Mouse (Mus musculus): Measurements from ENCODE around the gene Scnn1b. TPM values are rescaled to one million over a fixed set of nuclear protein-coding genes. Genes with fewer than 3 reads are reported as not detected.

Scnn1b gene
- polyA plus RNA-seq, 1 experiment from 2014 or later, result 24.9 TPM

DNA sequence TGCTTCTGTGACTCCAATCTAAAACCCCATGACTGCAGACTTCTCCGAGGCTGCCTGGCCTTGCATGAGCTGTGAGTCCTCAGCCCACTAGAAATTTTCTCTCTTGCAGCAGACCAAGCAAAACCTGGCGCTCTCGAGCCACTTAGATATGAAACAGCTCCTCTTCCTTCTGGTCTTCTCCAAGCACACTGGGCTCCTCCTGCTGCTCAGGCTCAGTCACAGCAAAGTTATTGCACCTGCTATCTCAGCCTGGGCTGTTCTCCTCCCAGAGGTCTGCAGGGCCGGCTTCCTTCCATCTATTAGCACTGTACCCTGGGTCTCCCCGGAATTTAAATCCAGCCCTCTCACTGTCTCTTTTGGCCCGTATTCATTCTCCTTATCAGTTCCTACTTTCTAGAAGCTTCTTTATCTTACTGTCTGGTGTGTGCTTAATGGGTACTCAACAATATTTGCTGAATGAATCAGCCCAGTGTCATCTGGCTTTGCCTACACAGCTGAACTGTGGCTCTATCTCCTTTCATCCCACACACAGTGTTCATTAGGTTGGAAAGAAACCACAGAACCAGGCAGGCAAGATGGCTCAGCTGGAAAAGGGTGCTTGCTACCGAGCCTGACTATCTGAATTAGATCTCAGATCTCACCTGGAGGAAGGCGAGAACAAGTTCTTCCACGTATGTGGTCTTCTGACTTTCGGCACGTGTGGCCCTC lies 7.5 kb upstream of the Scnn1b start:
- no peaks in the 10 kb centered on the region for H3K27me3 ChIP-seq (ENCODE audit: control insufficient read depth, insufficient read depth, low read length)
- ATAC-seq (ENCODE audit: low FRiP score, low TSS enrichment), result no peak
- WGBS, result 78% methylated on average over 11 of the region's 11 CpGs

DNA sequence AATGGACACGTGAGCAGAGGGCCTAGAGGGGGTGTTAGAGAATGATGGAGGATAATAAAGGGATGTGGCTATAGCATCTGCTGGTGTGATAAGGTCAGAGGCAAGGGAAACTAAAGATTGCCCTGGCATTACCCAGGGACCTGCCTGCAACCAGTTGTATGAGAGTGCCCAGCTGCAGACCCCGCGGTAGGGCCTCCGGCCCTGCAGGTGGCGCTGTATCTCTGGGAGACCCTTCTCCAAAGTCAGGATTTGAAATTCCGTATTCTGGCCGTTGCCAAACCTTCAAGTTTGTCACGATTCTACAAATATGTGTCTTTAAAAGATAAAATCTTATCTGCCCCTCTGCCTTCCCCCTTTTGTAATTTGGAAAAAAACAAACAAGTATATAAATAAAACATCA lies 5.9 kb upstream of the Scnn1b start:
- no peak overlapping the region for H3K27ac ChIP-seq (ENCODE audit: low read depth, low read length)
- no peak overlapping the region for H3K4me2 ChIP-seq (replicated peaks; ENCODE audit: low read depth, low read length)
- no peak for ATAC-seq (ENCODE audit: low FRiP score, low TSS enrichment)
- 88% methylated on average over 8 of the region's 8 CpGs for WGBS
- no peaks in the 10 kb centered on the region for H3K36me3 ChIP-seq (ENCODE audit: control insufficient read depth, insufficient read depth, low read length)
- no peaks in the 10 kb centered on the region for H3K9me3 ChIP-seq (ENCODE audit: control insufficient read depth, low read length)
- no peaks in the 10 kb centered on the region for H3K4me1 ChIP-seq (ENCODE audit: control insufficient read depth, insufficient read depth, low read length)
- no peak overlapping the region for H3K4me3 ChIP-seq (ENCODE audit: low read length)
- H3K9ac ChIP-seq (ENCODE audit: low read depth, low read length), result no peak overlapping the region
- H3K27me3 ChIP-seq (ENCODE audit: control insufficient read depth, insufficient read depth, low read length), result no peaks in the 10 kb centered on the region

More for the DNA sequence above, 7.5 kb upstream of the Scnn1b start:
- no peaks in the 10 kb centered on the region for H3K9me3 ChIP-seq (ENCODE audit: control insufficient read depth, low read length)
- H3K36me3 ChIP-seq (ENCODE audit: control insufficient read depth, insufficient read depth, low read length), result no peaks in the 10 kb centered on the region
- no peak overlapping the region for H3K4me3 ChIP-seq (ENCODE audit: low read length)
- H3K27ac ChIP-seq (ENCODE audit: low read depth, low read length), result no peak overlapping the region
- H3K4me2 ChIP-seq (replicated peaks; ENCODE audit: low read depth, low read length), result no peak overlapping the region
- no peak overlapping the region for H3K9ac ChIP-seq (ENCODE audit: low read depth, low read length)
- H3K4me1 ChIP-seq (ENCODE audit: control insufficient read depth, insufficient read depth, low read length), result no peaks in the 10 kb centered on the region

DNA sequence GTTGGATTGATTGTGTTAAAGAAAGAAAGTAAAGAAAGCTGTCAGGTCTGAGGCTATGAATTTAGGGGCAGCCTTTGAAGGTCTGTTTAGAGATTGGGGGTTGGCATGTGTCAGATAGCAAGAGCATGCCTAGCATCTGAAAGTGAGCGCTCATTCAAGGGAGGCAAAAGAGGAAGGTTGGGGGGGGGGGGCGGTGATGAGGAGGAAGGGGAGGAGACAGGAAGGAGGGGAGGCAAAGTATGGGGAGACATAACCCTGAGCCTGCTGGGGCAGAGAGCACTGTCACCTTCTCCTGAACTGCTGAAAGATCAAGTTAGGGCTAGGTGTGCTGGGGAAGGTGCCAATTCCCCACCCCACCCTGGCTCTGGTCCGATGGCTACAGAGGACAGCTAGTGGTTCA lies 6.8 kb downstream of the Scnn1b start:
- no peaks in the 10 kb centered on the region for H3K36me3 ChIP-seq (ENCODE audit: control insufficient read depth, insufficient read depth, low read length)
- no peak overlapping the region for H3K4me2 ChIP-seq (replicated peaks; ENCODE audit: low read depth, low read length)
- H3K4me3 ChIP-seq (ENCODE audit: low read length), result no peak overlapping the region
- no peak overlapping the region for H3K9ac ChIP-seq (ENCODE audit: low read depth, low read length)
- 71% methylated on average over 2 of the region's 3 CpGs for WGBS
- no peaks in the 10 kb centered on the region for H3K27me3 ChIP-seq (ENCODE audit: control insufficient read depth, insufficient read depth, low read length)
- 0 out of 2 replicates have a peak, but pooled peaks cover 3% of the 10 kb centered on the region for H3K4me1 ChIP-seq (ENCODE audit: control insufficient read depth, insufficient read depth, low read length)
- ATAC-seq (ENCODE audit: low FRiP score, low TSS enrichment), result no peak
- H3K9me3 ChIP-seq (ENCODE audit: control insufficient read depth, low read length), result no peaks in the 10 kb centered on the region
- no peak overlapping the region for H3K27ac ChIP-seq (ENCODE audit: low read depth, low read length)

DNA sequence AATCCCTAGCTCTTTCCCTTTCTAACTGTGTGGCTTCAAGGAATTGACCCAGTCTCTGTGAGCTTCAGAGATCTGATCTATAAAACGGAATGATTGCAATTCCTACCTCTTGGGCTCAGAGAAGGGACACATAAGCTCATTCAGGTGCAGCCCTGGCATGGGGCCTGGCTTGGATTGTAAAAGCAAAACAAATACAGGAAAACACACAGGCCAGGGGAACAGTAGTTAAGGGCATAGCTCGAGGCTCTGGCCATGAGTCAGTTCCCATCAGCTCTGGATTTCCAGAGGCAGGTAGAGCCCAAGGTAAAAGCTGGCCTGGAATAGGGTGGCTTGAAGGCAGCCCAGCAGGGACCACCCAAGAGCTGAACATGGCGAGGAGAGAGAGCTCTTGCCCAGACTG lies 9.2 kb downstream of the Scnn1b start:
- Histone ChIP-seq H3K4me2 (replicated peaks; ENCODE audit: low read depth, low read length) (no peak overlapping the region), H3K4me3 (ENCODE audit: low read length) (no peak overlapping the region), H3K36me3 (ENCODE audit: control insufficient read depth, insufficient read depth, low read length) (no peaks in the 10 kb centered on the region), H3K4me1 (ENCODE audit: control insufficient read depth, insufficient read depth, low read length) (0 out of 2 replicates have a peak, but pooled peaks cover 3% of the 10 kb centered on the region), H3K9me3 (ENCODE audit: control insufficient read depth, low read length) (no peaks in the 10 kb centered on the region), H3K9ac (ENCODE audit: low read depth, low read length) (no peak overlapping the region), H3K27ac (ENCODE audit: low read depth, low read length) (peak overlapping the region; percentile 48; the same call in 1 of the 2 replicates), H3K27me3 (ENCODE audit: control insufficient read depth, insufficient read depth, low read length) (no peaks in the 10 kb centered on the region)
- no peak for ATAC-seq (ENCODE audit: low FRiP score, low TSS enrichment)
- WGBS, result 35% methylated on average over 3 of the region's 3 CpGs

DNA sequence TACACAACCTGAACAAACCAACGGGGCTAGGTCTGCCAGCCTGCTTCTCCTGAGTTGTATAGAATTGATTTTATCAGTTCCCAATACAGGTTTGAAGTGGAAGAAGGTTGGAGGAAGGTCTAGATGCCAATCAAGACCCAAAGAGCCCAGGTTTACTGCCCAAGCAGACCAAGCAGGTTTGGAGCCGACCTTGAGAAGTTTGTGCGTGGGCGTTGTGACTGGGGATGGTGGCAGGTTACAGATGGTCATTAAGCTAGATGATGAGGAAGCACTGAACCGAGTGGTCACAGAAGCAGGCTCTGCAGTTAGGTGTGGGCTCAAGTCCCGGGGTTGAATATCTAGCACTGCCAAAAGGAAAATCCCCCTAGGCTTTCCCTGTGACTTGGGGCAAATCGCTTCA lies 9.9 kb downstream of the Scnn1b start:
- 0 out of 2 replicates have a peak, but pooled peaks cover 3% of the 10 kb centered on the region for H3K4me1 ChIP-seq (ENCODE audit: control insufficient read depth, insufficient read depth, low read length)
- no peak overlapping the region; the same call in 1 of the 2 replicates for H3K27ac ChIP-seq (ENCODE audit: low read depth, low read length)
- H3K36me3 ChIP-seq (ENCODE audit: control insufficient read depth, insufficient read depth, low read length), result no peaks in the 10 kb centered on the region
- ATAC-seq (ENCODE audit: low FRiP score, low TSS enrichment), result no peak
- WGBS, result 55% methylated on average over 7 of the region's 7 CpGs
- H3K27me3 ChIP-seq (ENCODE audit: control insufficient read depth, insufficient read depth, low read length), result no peaks in the 10 kb centered on the region
- no peak overlapping the region for H3K4me2 ChIP-seq (replicated peaks; ENCODE audit: low read depth, low read length)
- H3K9me3 ChIP-seq (ENCODE audit: control insufficient read depth, low read length), result no peaks in the 10 kb centered on the region
- H3K9ac ChIP-seq (ENCODE audit: low read depth, low read length), result no peak overlapping the region
- no peak overlapping the region for H3K4me3 ChIP-seq (ENCODE audit: low read length)

DNA sequence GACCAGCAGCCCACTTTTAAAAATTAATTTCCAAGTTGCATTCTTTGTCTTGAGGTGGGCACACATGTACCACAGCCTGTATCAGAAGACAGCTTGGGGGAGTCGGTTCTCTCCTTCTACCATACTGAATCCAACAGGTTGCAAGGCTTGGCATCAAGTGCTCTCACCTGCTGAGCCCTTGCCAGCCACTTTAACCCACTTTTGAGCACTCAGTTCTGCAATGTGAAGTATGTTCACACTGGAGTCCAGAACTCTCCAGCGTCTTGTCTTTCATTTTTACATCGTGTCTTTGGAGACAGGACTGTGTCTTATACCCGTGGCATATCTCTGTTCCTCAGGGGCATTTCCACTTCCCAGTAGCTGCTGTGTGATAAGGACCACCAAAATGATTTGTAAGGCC lies 15.4 kb downstream of the Scnn1b start:
- no peak overlapping the region for H3K27ac ChIP-seq (ENCODE audit: low read depth, low read length)
- H3K9ac ChIP-seq (ENCODE audit: low read depth, low read length), result no peak overlapping the region
- H3K4me2 ChIP-seq (replicated peaks; ENCODE audit: low read depth, low read length), result no peak overlapping the region
- no peak for ATAC-seq (ENCODE audit: low FRiP score, low TSS enrichment)
- no peaks in the 10 kb centered on the region for H3K4me1 ChIP-seq (ENCODE audit: control insufficient read depth, insufficient read depth, low read length)
- H3K9me3 ChIP-seq (ENCODE audit: control insufficient read depth, low read length), result no peaks in the 10 kb centered on the region
- no peaks in the 10 kb centered on the region for H3K36me3 ChIP-seq (ENCODE audit: control insufficient read depth, insufficient read depth, low read length)
- H3K27me3 ChIP-seq (ENCODE audit: control insufficient read depth, insufficient read depth, low read length), result no peaks in the 10 kb centered on the region
- WGBS, result 92% methylated on average over 4 of the region's 4 CpGs
- H3K4me3 ChIP-seq (ENCODE audit: low read length), result no peak overlapping the region

DNA sequence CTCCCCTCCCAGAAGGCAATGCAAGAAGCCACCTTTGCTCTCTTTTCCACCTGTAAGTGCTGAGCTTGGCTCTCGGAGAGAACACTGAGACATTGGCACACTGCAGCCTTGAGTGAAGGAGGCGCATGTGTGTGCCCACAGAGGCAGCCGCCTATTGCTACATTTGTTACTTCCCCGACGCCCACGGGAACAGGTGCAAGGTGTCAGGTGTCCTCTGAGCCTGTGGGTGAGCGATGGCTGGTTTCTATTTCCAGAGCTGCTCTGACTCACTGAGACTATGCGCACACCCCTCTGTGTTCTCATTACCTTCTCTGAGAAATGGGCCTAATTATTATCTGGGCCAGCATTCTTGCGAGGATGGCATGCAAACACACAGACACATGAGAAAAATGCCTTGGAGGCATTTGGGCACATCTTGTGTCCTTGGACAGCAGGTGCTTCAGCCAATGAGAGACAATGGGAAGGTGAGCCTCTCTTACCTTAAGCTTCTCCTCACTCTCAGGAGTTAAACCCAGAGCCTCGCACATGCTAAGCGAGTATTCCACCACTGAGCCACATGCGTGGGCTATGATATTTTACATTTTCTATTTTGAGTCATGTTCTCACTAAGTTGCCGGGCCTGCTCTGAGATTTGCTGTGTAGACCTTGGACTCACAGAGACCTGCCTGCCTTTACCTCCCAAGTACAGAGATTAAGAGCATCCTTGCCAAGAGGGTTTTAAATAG lies 26.0 kb downstream of the Scnn1b start:
- no peak overlapping the region for H3K4me2 ChIP-seq (replicated peaks; ENCODE audit: low read depth, low read length)
- H3K4me1 ChIP-seq (ENCODE audit: control insufficient read depth, insufficient read depth, low read length), result no peaks in the 10 kb centered on the region
- no peak for ATAC-seq (ENCODE audit: low FRiP score, low TSS enrichment)
- no peaks in the 10 kb centered on the region for H3K36me3 ChIP-seq (ENCODE audit: control insufficient read depth, insufficient read depth, low read length)
- no peak overlapping the region for H3K27ac ChIP-seq (ENCODE audit: low read depth, low read length)
- WGBS, result 83% methylated on average over 13 of the region's 13 CpGs
- no peak overlapping the region for H3K4me3 ChIP-seq (ENCODE audit: low read length)
- H3K9ac ChIP-seq (ENCODE audit: low read depth, low read length), result no peak overlapping the region
- no peaks in the 10 kb centered on the region for H3K9me3 ChIP-seq (ENCODE audit: control insufficient read depth, low read length)
- no peaks in the 10 kb centered on the region for H3K27me3 ChIP-seq (ENCODE audit: control insufficient read depth, insufficient read depth, low read length)

DNA sequence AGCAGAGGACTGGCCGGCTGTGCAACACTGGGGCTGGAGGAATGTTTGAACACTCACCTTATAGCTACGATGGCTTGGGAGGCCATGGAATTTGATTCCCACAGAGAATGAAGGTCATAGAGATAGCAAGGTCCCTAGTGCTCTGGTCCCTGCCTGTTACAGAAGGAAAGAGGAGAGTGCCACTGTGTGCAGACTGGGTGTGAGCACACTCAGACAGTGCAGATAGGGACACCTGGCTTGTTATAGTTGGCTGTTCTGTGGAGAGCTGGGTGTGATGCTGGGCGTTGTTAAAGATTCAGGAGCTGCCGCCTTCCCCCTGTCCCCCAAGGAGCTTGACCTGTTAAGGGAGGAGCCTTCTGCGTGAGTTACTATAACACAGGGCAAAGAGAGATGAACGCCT lies 31.9 kb downstream of the Scnn1b start:
- 56% methylated on average over 6 of the region's 6 CpGs for WGBS
- Histone ChIP-seq H3K9me3 (ENCODE audit: control insufficient read depth, low read length) (no peaks in the 10 kb centered on the region), H3K4me3 (ENCODE audit: low read length) (no peak overlapping the region), H3K4me1 (ENCODE audit: control insufficient read depth, insufficient read depth, low read length) (no peaks in the 10 kb centered on the region), H3K36me3 (ENCODE audit: control insufficient read depth, insufficient read depth, low read length) (no peaks in the 10 kb centered on the region), H3K27ac (ENCODE audit: low read depth, low read length) (no peak overlapping the region), H3K9ac (ENCODE audit: low read depth, low read length) (no peak overlapping the region), H3K4me2 (replicated peaks; ENCODE audit: low read depth, low read length) (no peak overlapping the region), H3K27me3 (ENCODE audit: control insufficient read depth, insufficient read depth, low read length) (peaks cover 4% of the 10 kb centered on the region; the same call in 1 of the 2 replicates)
- ATAC-seq (ENCODE audit: low FRiP score, low TSS enrichment), result no peak

DNA sequence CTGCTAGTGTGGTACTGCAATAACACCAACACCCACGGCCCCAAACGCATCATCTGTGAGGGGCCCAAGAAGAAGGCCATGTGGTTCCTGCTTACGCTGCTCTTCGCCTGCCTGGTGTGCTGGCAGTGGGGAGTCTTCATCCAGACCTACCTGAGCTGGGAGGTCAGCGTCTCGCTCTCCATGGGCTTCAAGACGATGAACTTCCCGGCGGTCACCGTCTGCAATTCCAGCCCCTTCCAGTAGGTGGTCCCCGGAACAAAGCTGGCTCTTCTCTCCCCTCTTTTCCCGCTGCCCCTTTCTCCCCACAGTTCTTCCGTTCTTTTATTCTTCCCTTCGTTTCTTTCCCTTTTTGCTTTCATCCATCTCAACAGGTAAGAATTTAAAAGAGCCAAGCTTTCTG lies 34.5 kb downstream of the Scnn1b start:
- Histone ChIP-seq H3K27me3 (ENCODE audit: control insufficient read depth, insufficient read depth, low read length) (peaks cover 4% of the 10 kb centered on the region; the same call in 1 of the 2 replicates), H3K4me2 (replicated peaks; ENCODE audit: low read depth, low read length) (peak overlapping the region; percentile 13; the same call in 1 of the 2 replicates), H3K9ac (ENCODE audit: low read depth, low read length) (no peak overlapping the region), H3K27ac (ENCODE audit: low read depth, low read length) (no peak overlapping the region), H3K4me1 (ENCODE audit: control insufficient read depth, insufficient read depth, low read length) (no peaks in the 10 kb centered on the region), H3K9me3 (ENCODE audit: control insufficient read depth, low read length) (no peaks in the 10 kb centered on the region), H3K4me3 (ENCODE audit: low read length) (no peak overlapping the region), H3K36me3 (ENCODE audit: control insufficient read depth, insufficient read depth, low read length) (no peaks in the 10 kb centered on the region)
- 0 out of 2 replicates have a peak, but pooled peaks have one; percentile 18 for ATAC-seq (ENCODE audit: low FRiP score, low TSS enrichment)
- WGBS, result 13% methylated on average over 14 of the region's 14 CpGs

Measured in kidney, embryonic 14.5 days (tissue).